Mouse (Mus musculus): ENCODE results near the gene Gm26566. TPM values are rescaled to one million over a fixed set of nuclear protein-coding genes. Genes with fewer than 3 reads are reported as not detected.

Gm26566 gene
- polyA plus RNA-seq, 1 experiment from 2014 or later, result 0.62 TPM

- Histone ChIP-seq H3K27ac (ENCODE audit: low read length) (peak overlapping the region; percentile 83), H3K4me3 (ENCODE audit: low read length) (peak overlapping the region; percentile 16; the same call in 1 of the 2 replicates), H3K4me1 (ENCODE audit: control insufficient read depth, insufficient read depth, low read length) (peaks cover 13% of the 10 kb centered on the region), H3K27me3 (replicated peaks; ENCODE audit: control insufficient read depth, insufficient read depth, low read length) (no peaks in the 10 kb centered on the region), H3K36me3 (ENCODE audit: control insufficient read depth, insufficient read depth, low read length) (peaks cover 4% of the 10 kb centered on the region; the same call in 1 of the 2 replicates), H3K9me3 (ENCODE audit: control insufficient read depth, low read length) (no peaks in the 10 kb centered on the region), H3K9ac (ENCODE audit: low read depth, low read length) (no peak overlapping the region), H3K4me2 (ENCODE audit: low read depth, low read length) (0 out of 2 replicates have a peak overlapping the region, but pooled peaks have one; percentile 38)
- ATAC-seq, result peak; percentile 4; the same call in 1 of the 2 replicates
- 48% methylated on average over 8 of the region's 8 CpGs for WGBS
These were observed 2.0 kb downstream of the Gm26566 start for GRCm38 (mm10) chr4:88723497-88724090.

- no peaks in the 10 kb centered on the region for H3K9me3 ChIP-seq (ENCODE audit: control insufficient read depth, low read length)
- WGBS, result 75% methylated on average over 6 of the region's 6 CpGs
These were observed 5.1 kb downstream of the Gm26566 start for GRCm38 (mm10) chr4:88726727-88727126.

GRCm38 (mm10) chr4:88727324-88727723 lies 5.7 kb downstream of the Gm26566 start:
- Histone ChIP-seq H3K9ac (ENCODE audit: low read depth, low read length) (no peak overlapping the region), H3K36me3 (ENCODE audit: control insufficient read depth, insufficient read depth, low read length) (no peaks in the 10 kb centered on the region), H3K9me3 (ENCODE audit: control insufficient read depth, low read length) (no peaks in the 10 kb centered on the region), H3K27ac (ENCODE audit: low read length) (no peak overlapping the region), H3K27me3 (replicated peaks; ENCODE audit: control insufficient read depth, insufficient read depth, low read length) (no peaks in the 10 kb centered on the region), H3K4me3 (ENCODE audit: low read length) (no peak overlapping the region), H3K4me2 (ENCODE audit: low read depth, low read length) (no peak overlapping the region), H3K4me1 (ENCODE audit: control insufficient read depth, insufficient read depth, low read length) (no peaks in the 10 kb centered on the region)
- no peak for ATAC-seq
- 5% methylated on average over 1 of the region's 1 CpGs for WGBS

More at GRCm38 (mm10) chr4:88726727-88727126, 5.1 kb downstream of the Gm26566 start:
- no peak overlapping the region for H3K4me2 ChIP-seq (ENCODE audit: low read depth, low read length)
- H3K4me1 ChIP-seq (ENCODE audit: control insufficient read depth, insufficient read depth, low read length), result no peaks in the 10 kb centered on the region
- no peak overlapping the region for H3K4me3 ChIP-seq (ENCODE audit: low read length)
- no peak overlapping the region for H3K27ac ChIP-seq (ENCODE audit: low read length)
- no peaks in the 10 kb centered on the region for H3K27me3 ChIP-seq (replicated peaks; ENCODE audit: control insufficient read depth, insufficient read depth, low read length)
- ATAC-seq, result no peak
- no peak overlapping the region for H3K9ac ChIP-seq (ENCODE audit: low read depth, low read length)
- H3K36me3 ChIP-seq (ENCODE audit: control insufficient read depth, insufficient read depth, low read length), result no peaks in the 10 kb centered on the region

- Histone ChIP-seq H3K27me3 (replicated peaks; ENCODE audit: control insufficient read depth, insufficient read depth, low read length) (no peaks in the 10 kb centered on the region), H3K9me3 (ENCODE audit: control insufficient read depth, low read length) (no peaks in the 10 kb centered on the region), H3K4me3 (ENCODE audit: low read length) (no peak overlapping the region), H3K36me3 (ENCODE audit: control insufficient read depth, insufficient read depth, low read length) (no peaks in the 10 kb centered on the region), H3K9ac (ENCODE audit: low read depth, low read length) (no peak overlapping the region), H3K27ac (ENCODE audit: low read length) (no peak overlapping the region), H3K4me2 (ENCODE audit: low read depth, low read length) (no peak overlapping the region), H3K4me1 (ENCODE audit: control insufficient read depth, insufficient read depth, low read length) (peaks cover 3% of the 10 kb centered on the region; the same call in 1 of the 2 replicates)
- no peak for ATAC-seq
- 4% methylated on average over 2 of the region's 2 CpGs for WGBS
These were observed 16.9 kb downstream of the Gm26566 start for GRCm38 (mm10) chr4:88738480-88738879.

GRCm38 (mm10) chr4:88739036-88739435 lies 17.4 kb downstream of the Gm26566 start:
- Histone ChIP-seq H3K36me3 (ENCODE audit: control insufficient read depth, insufficient read depth, low read length) (no peaks in the 10 kb centered on the region), H3K9me3 (ENCODE audit: control insufficient read depth, low read length) (no peaks in the 10 kb centered on the region), H3K4me3 (ENCODE audit: low read length) (no peak overlapping the region), H3K27ac (ENCODE audit: low read length) (no peak overlapping the region), H3K4me1 (ENCODE audit: control insufficient read depth, insufficient read depth, low read length) (peaks cover 3% of the 10 kb centered on the region; the same call in 1 of the 2 replicates), H3K27me3 (replicated peaks; ENCODE audit: control insufficient read depth, insufficient read depth, low read length) (no peaks in the 10 kb centered on the region), H3K9ac (ENCODE audit: low read depth, low read length) (no peak overlapping the region), H3K4me2 (ENCODE audit: low read depth, low read length) (no peak overlapping the region)
- ATAC-seq, result no peak
- WGBS, result 86% methylated on average over 6 of the region's 6 CpGs

- 86% methylated on average over 4 of the region's 4 CpGs for WGBS
- H3K9ac ChIP-seq (ENCODE audit: low read depth, low read length), result no peak overlapping the region
- H3K27me3 ChIP-seq (replicated peaks; ENCODE audit: control insufficient read depth, insufficient read depth, low read length), result no peaks in the 10 kb centered on the region
- H3K27ac ChIP-seq (ENCODE audit: low read length), result no peak overlapping the region
- ATAC-seq, result no peak
- no peaks in the 10 kb centered on the region for H3K36me3 ChIP-seq (ENCODE audit: control insufficient read depth, insufficient read depth, low read length)
- peaks cover 3% of the 10 kb centered on the region; the same call in 1 of the 2 replicates for H3K4me1 ChIP-seq (ENCODE audit: control insufficient read depth, insufficient read depth, low read length)
- no peak overlapping the region for H3K4me2 ChIP-seq (ENCODE audit: low read depth, low read length)
- H3K9me3 ChIP-seq (ENCODE audit: control insufficient read depth, low read length), result no peaks in the 10 kb centered on the region
- H3K4me3 ChIP-seq (ENCODE audit: low read length), result no peak overlapping the region
These were observed 19.8 kb downstream of the Gm26566 start for GRCm38 (mm10) chr4:88741426-88741825.

GRCm38 (mm10) chr4:88742771-88743371 lies 21.3 kb downstream of the Gm26566 start:
- no peaks in the 10 kb centered on the region for H3K9me3 ChIP-seq (ENCODE audit: control insufficient read depth, low read length)
- H3K27ac ChIP-seq (ENCODE audit: low read length), result no peak overlapping the region
- WGBS, result 58% methylated on average over 7 of the region's 7 CpGs
- peaks cover 3% of the 10 kb centered on the region; the same call in 1 of the 2 replicates for H3K4me1 ChIP-seq (ENCODE audit: control insufficient read depth, insufficient read depth, low read length)
- no peak for ATAC-seq
- no peak overlapping the region for H3K4me3 ChIP-seq (ENCODE audit: low read length)
- no peak overlapping the region for H3K9ac ChIP-seq (ENCODE audit: low read depth, low read length)
- no peaks in the 10 kb centered on the region for H3K36me3 ChIP-seq (ENCODE audit: control insufficient read depth, insufficient read depth, low read length)
- no peak overlapping the region for H3K4me2 ChIP-seq (ENCODE audit: low read depth, low read length)
- no peaks in the 10 kb centered on the region for H3K27me3 ChIP-seq (replicated peaks; ENCODE audit: control insufficient read depth, insufficient read depth, low read length)

- no peak for ATAC-seq
- Histone ChIP-seq H3K4me1 (ENCODE audit: control insufficient read depth, insufficient read depth, low read length) (peaks cover 3% of the 10 kb centered on the region; the same call in 1 of the 2 replicates), H3K27ac (ENCODE audit: low read length) (no peak overlapping the region), H3K9me3 (ENCODE audit: control insufficient read depth, low read length) (no peaks in the 10 kb centered on the region), H3K9ac (ENCODE audit: low read depth, low read length) (no peak overlapping the region), H3K36me3 (ENCODE audit: control insufficient read depth, insufficient read depth, low read length) (no peaks in the 10 kb centered on the region), H3K4me3 (ENCODE audit: low read length) (no peak overlapping the region), H3K27me3 (replicated peaks; ENCODE audit: control insufficient read depth, insufficient read depth, low read length) (no peaks in the 10 kb centered on the region), H3K4me2 (ENCODE audit: low read depth, low read length) (no peak overlapping the region)
- 78% methylated on average over 3 of the region's 3 CpGs for WGBS
These were observed 22.6 kb downstream of the Gm26566 start for GRCm38 (mm10) chr4:88744207-88744606.

GRCm38 (mm10) chr4:88749926-88750325 lies 28.3 kb downstream of the Gm26566 start:
- WGBS, result 59% methylated on average over 6 of the region's 6 CpGs
- Histone ChIP-seq H3K4me2 (ENCODE audit: low read depth, low read length) (no peak overlapping the region), H3K27me3 (replicated peaks; ENCODE audit: control insufficient read depth, insufficient read depth, low read length) (no peaks in the 10 kb centered on the region), H3K9ac (ENCODE audit: low read depth, low read length) (no peak overlapping the region), H3K4me3 (ENCODE audit: low read length) (no peak overlapping the region), H3K4me1 (ENCODE audit: control insufficient read depth, insufficient read depth, low read length) (no peaks in the 10 kb centered on the region), H3K27ac (ENCODE audit: low read length) (no peak overlapping the region), H3K36me3 (ENCODE audit: control insufficient read depth, insufficient read depth, low read length) (no peaks in the 10 kb centered on the region), H3K9me3 (ENCODE audit: control insufficient read depth, low read length) (no peaks in the 10 kb centered on the region)
- ATAC-seq, result no peak

Measured in intestine, embryonic 16.5 days (tissue).